Mouse (Mus musculus): ENCODE results near the gene Fam155a.

Fam155a gene

DNA sequence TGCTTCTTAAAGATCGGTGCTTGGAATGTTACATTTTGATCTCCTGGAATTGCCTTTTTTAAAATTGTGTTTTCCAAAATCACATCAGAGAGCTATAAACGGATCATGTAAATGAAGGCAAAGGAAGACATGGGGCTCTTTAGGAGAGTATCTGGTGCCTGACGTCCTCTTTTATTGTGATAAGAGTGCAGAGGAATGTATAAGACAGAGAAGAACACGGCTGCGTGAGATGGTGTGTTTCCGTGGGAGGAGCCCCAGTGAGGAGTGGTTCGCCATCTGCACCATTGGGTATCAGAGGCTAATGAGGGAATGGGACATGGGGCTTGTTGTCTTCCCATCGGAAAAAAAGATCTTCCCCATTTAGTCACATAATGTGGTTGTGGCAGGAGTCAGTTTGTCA, 506.6 kb downstream of the Fam155a start:
- Histone ChIP-seq H3K36me3 (ENCODE audit: control insufficient read depth, insufficient read depth, low read length, poor library complexity, severe bottlenecking) (no peaks in the 10 kb centered on the region), H3K27me3 (ENCODE audit: control insufficient read depth, insufficient read depth, low read length, poor library complexity, severe bottlenecking) (no peaks in the 10 kb centered on the region)

DNA sequence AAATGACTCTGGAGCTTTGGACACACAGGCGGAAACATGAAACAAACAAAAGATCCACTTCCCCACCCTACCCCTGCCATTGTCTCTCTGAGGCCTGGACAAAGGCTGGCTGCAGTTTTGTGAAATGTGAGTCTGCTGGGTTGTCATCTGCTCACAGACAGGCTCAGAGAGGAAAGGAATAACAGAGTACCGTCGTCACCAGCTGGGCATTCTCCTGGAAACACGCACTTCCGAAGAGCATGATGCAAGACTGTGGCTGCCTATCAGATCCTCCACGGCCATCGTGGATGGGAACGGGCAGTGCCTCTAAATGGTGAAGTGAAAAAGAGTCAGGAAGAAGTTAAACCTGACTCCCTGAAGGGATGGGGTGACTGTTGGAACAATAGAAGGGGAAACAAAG, 509.4 kb downstream of the Fam155a start:
- H3K36me3 ChIP-seq (ENCODE audit: control insufficient read depth, insufficient read depth, low read length, poor library complexity, severe bottlenecking), result no peaks in the 10 kb centered on the region
- no peaks in the 10 kb centered on the region for H3K27me3 ChIP-seq (ENCODE audit: control insufficient read depth, insufficient read depth, low read length, poor library complexity, severe bottlenecking)
- DNase-seq (ENCODE audit: low read depth, low spot score), result no peak

More for the DNA sequence above, 506.6 kb downstream of the Fam155a start:
- no peak for DNase-seq (ENCODE audit: low read depth, low spot score)

DNA sequence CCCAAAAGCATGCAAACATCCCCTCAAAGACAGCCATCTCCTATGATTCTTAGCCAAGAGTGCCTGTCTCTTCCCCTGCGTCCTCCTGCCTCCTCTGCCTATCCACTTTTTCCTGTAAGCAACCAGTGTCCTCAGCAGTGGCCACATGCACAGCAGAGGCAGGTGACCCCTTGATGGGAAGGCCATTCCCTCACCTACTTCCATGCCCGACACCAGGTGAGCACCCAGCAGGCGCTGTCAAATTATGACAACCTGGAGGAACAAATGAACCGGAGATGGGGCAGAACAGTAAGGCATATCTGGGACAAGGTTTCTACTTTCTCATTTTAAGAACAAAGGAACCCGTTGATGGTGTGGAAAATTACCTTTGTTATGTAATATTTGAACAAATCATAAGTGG, 515.6 kb downstream of the Fam155a start:
- DNase-seq (ENCODE audit: low read depth, low spot score), result no peak
- H3K27me3 ChIP-seq (ENCODE audit: control insufficient read depth, insufficient read depth, low read length, poor library complexity, severe bottlenecking), result no peaks in the 10 kb centered on the region

DNA sequence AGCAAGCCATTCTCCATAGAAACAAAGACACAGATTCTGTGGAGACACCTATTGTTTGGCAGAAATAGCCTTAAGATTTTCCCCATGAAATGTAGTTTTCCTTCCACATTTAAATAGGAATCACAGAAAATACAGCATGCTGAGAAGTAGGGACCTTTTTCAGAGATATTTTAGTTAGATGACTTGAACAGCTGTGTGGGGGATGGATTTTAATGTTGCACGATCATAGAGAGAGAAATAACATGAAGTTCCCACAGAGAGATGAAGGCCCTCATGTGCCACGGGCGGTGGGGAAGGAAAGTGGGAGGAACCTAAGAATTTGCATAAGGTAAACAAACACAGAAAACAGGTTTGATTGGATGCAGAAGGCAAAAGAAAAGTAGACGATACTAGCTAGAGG, 518.0 kb downstream of the Fam155a start:
- H3K36me3 ChIP-seq (ENCODE audit: control insufficient read depth, insufficient read depth, low read length, poor library complexity, severe bottlenecking), result no peaks in the 10 kb centered on the region
- DNase-seq (ENCODE audit: low read depth, low spot score), result no peak
- H3K27me3 ChIP-seq (ENCODE audit: control insufficient read depth, insufficient read depth, low read length, poor library complexity, severe bottlenecking), result no peaks in the 10 kb centered on the region

More for the DNA sequence above, 515.6 kb downstream of the Fam155a start:
- no peaks in the 10 kb centered on the region for H3K36me3 ChIP-seq (ENCODE audit: control insufficient read depth, insufficient read depth, low read length, poor library complexity, severe bottlenecking)

DNA sequence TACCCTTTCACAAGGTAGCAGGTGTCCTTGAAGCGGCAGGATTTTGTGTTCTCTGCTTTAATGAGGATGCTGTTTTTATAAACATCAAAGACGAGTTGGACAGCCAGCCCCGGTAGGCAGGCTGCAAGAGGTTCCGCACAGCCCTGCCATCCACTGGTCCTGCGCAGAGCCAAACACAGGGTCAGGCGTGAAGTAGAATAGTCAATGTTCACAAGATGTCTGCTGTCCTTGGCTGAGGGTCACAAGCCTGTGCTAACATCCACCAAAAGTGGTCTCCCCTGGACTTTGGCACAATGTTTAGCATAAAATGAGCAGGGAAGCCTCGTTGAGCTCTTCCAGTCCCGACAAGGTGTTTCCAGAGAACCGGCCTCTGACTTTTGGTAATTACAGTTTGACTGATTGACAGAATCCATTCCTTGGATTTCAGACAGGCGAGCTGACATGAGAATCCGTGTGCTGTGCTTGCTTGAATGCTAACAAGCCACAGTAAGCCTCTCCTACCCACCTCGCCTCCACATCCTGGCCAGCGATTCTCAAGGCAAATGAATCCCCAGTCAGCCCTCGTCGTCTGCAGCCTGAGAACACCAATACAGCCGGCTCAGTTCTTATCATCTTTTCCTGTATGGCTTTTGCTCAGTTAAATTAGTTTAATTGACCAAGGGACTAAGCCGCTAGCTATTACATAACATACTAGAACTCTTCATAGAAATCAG, 522.7 kb downstream of the Fam155a start:
- no peak for DNase-seq (ENCODE audit: low read depth, low spot score)
- Histone ChIP-seq H3K36me3 (ENCODE audit: control insufficient read depth, insufficient read depth, low read length, poor library complexity, severe bottlenecking) (no peaks in the 10 kb centered on the region), H3K27me3 (ENCODE audit: control insufficient read depth, insufficient read depth, low read length, poor library complexity, severe bottlenecking) (no peaks in the 10 kb centered on the region)

DNA sequence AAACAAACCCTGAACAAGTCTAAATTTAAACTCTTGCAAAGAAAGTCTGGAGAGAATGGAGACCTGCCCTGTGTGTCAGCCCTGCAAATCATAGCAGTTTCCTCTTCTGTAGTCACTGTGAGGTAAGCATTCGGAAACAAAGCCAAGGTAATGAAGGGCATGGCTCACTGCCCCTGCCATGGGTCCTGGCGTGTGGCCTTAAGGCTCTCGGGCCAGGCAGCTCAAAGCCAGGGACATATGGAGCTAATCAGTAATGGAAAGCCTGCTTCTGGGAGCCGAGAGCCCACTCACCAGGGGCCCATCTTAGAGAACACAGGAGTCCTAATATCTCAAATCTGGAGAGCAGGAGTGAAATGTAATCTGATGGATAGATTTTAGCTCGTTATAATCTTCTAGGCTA, 525.0 kb downstream of the Fam155a start:
- H3K36me3 ChIP-seq (ENCODE audit: control insufficient read depth, insufficient read depth, low read length, poor library complexity, severe bottlenecking), result no peaks in the 10 kb centered on the region
- no peaks in the 10 kb centered on the region for H3K27me3 ChIP-seq (ENCODE audit: control insufficient read depth, insufficient read depth, low read length, poor library complexity, severe bottlenecking)
- DNase-seq (ENCODE audit: low read depth, low spot score), result no peak

DNA sequence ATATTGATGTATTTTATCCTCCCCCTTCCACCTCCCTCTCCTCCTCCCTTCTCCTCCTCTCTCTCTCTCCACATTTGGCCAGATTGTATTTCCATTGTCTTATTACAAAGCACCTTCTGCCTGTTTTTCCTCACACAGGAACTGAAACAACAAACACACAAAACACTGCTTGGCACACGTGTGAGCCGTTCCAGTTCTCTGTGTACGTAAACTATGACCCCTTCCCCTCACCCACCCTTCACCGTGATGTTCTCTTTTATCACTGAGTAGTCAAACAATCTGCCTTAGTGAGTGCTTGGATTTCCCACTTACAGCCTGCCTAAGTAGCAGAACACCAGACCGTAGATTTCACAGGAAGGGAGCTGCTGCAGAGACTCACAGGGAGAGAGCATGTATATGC, 530.0 kb downstream of the Fam155a start:
- DNase-seq (ENCODE audit: low read depth, low spot score), result no peak
- no peaks in the 10 kb centered on the region for H3K36me3 ChIP-seq (ENCODE audit: control insufficient read depth, insufficient read depth, low read length, poor library complexity, severe bottlenecking)
- H3K27me3 ChIP-seq (ENCODE audit: control insufficient read depth, insufficient read depth, low read length, poor library complexity, severe bottlenecking), result no peaks in the 10 kb centered on the region

DNA sequence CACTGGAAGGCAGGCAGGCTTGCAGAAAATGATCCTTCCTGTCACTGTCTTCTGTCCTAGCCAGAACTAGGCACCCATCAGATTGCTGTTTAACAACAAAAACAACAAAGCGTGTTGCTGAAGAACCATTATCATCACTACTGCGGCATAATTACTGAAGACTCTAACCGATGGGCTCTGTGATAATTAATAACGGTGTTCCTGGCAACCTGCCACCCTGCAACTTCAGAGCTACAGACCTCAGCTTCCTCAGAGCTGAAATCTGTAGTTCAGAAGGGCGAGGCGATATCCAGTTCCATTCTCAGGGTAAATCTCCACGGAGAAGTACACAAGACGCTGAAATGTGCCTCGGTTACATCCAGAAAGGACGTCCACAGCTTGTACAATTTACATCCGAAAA, 531.2 kb downstream of the Fam155a start:
- no peak for DNase-seq (ENCODE audit: low read depth, low spot score)
- no peaks in the 10 kb centered on the region for H3K36me3 ChIP-seq (ENCODE audit: control insufficient read depth, insufficient read depth, low read length, poor library complexity, severe bottlenecking)
- no peaks in the 10 kb centered on the region for H3K27me3 ChIP-seq (ENCODE audit: control insufficient read depth, insufficient read depth, low read length, poor library complexity, severe bottlenecking)

DNA sequence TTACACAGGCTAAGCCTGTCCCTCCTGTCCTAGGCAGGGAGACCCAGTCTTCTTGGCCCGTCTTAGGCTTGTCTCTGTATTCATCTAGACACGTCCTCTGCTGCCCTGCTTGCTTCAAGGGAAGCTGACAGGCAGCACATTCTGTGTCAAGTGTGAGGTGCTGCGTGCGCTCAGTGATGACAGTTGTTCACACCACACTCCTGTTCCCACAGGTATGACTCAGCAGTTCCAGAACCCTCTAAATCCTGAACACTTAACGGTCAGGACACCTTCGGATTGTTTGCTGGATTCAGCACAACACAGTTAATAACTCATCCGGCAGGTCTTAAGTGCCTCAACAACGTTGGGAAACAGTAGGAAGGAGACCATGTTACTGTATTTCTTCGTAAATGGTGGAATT, 532.0 kb downstream of the Fam155a start:
- Histone ChIP-seq H3K27me3 (ENCODE audit: control insufficient read depth, insufficient read depth, low read length, poor library complexity, severe bottlenecking) (no peaks in the 10 kb centered on the region), H3K36me3 (ENCODE audit: control insufficient read depth, insufficient read depth, low read length, poor library complexity, severe bottlenecking) (no peaks in the 10 kb centered on the region)
- no peak for DNase-seq (ENCODE audit: low read depth, low spot score)

DNA sequence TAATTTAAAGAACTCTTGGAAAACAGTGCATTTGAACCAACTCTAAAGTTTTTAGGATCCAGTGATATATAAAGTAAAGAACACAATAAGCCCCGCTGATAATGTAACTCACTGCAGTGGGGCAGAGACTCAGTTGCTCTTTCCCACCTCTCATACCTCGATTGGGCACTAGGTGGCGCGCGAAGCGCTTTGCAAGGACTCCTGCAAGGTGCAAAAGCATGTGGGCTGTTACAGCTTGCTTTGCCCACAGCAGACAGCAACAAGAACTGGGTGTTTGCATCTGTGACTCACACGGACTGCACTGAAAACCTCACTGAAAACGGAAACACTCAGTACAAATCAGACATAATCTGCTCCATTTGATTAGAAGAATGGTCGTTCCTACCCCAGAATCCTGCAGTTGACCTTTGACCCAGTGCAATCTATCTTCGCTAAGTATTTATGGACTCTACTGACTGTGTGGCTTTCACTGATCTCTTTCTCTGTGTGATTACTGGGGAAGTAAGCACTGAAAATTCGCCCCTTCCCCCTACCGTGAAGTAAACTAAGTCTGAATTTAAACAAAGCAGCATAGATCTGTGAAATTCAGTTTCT, 537.5 kb downstream of the Fam155a start:
- peak; percentile 47 for DNase-seq (ENCODE audit: low read depth, low spot score)
- no peaks in the 10 kb centered on the region for H3K36me3 ChIP-seq (ENCODE audit: control insufficient read depth, insufficient read depth, low read length, poor library complexity, severe bottlenecking)

DNA sequence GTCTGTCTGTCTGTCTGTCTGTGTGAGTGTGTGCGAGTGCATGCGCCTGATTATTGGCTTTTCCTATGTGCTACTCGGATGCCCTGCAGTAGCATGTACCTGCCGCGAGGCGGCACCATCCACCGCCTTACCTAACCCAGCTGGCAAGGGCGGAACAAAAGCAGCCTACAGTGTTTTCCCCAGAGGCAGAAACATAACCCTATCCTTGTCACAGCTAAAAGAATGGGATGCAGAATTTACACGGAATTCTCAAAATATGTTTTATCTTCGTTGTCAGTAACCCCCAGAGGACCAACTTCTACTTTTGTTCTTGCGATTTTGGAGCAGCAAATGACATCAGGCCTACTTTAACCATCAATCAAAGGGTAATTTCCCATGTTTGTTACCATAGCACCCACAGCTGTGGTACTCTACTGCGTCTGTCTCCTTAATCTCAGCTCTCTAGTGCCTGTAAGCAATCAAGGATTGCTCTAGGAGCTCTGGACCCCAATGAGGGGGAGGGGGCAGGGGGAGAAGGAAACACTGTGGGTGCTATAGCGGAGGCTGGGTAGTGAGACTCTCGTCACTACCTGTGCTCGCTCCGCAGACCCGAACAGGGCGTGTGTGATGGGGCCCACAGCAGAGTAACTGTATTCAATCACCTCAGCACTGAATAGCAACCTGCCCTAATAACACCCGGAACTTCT, 543.0 kb downstream of the Fam155a start:
- Histone ChIP-seq H3K36me3 (ENCODE audit: control insufficient read depth, insufficient read depth, low read length, poor library complexity, severe bottlenecking) (no peaks in the 10 kb centered on the region), H3K27me3 (ENCODE audit: control insufficient read depth, insufficient read depth, low read length, poor library complexity, severe bottlenecking) (no peaks in the 10 kb centered on the region)
- peak; percentile 5 for DNase-seq (ENCODE audit: low read depth, low spot score)

More for the DNA sequence above, 537.5 kb downstream of the Fam155a start:
- no peaks in the 10 kb centered on the region for H3K27me3 ChIP-seq (ENCODE audit: control insufficient read depth, insufficient read depth, low read length, poor library complexity, severe bottlenecking)

DNA sequence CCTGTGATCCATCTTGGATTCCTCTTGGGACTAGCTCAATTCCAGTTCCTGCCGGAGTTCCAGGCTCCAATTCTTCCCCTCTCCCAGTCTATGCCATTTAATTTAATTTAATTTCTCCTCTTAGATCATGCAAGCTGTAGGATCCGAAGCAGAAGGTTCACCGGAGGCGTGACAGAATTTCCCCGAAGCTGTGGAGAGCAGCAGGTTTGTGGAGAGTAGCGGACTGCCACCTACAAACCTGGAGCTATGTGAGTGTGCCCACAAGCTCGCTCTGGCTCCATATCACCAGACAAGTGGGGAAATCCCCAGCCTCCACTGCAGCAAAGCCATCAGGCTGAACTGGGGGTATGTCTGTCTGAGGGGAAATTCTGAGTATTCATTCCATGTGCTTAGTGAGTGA, 544.2 kb downstream of the Fam155a start:
- Histone ChIP-seq H3K27me3 (ENCODE audit: control insufficient read depth, insufficient read depth, low read length, poor library complexity, severe bottlenecking) (no peaks in the 10 kb centered on the region), H3K36me3 (ENCODE audit: control insufficient read depth, insufficient read depth, low read length, poor library complexity, severe bottlenecking) (no peaks in the 10 kb centered on the region)
- no peak for DNase-seq (ENCODE audit: low read depth, low spot score)

DNA sequence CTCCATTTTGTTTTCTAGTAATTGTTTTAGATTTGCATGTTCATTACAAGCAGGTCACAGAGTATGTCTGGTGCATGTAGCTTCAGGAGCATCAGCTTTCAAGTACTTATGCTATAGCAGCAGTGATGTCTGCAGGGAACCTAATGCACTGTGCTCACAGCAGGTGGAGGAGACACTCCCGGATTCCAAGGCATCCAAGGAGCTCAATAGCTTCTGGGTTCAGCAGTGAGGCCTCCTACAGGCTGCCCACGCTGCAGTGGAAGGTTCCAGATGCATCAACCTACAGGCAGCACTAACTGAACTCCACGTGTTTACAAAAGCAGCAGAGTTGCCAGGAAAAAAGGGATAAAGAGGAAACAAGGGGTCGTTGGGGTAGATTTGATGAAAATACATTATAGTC, 559.2 kb downstream of the Fam155a start:
- DNase-seq (ENCODE audit: low read depth, low spot score), result no peak
- H3K36me3 ChIP-seq (ENCODE audit: control insufficient read depth, insufficient read depth, low read length, poor library complexity, severe bottlenecking), result no peaks in the 10 kb centered on the region
- no peaks in the 10 kb centered on the region for H3K27me3 ChIP-seq (ENCODE audit: control insufficient read depth, insufficient read depth, low read length, poor library complexity, severe bottlenecking)

DNA sequence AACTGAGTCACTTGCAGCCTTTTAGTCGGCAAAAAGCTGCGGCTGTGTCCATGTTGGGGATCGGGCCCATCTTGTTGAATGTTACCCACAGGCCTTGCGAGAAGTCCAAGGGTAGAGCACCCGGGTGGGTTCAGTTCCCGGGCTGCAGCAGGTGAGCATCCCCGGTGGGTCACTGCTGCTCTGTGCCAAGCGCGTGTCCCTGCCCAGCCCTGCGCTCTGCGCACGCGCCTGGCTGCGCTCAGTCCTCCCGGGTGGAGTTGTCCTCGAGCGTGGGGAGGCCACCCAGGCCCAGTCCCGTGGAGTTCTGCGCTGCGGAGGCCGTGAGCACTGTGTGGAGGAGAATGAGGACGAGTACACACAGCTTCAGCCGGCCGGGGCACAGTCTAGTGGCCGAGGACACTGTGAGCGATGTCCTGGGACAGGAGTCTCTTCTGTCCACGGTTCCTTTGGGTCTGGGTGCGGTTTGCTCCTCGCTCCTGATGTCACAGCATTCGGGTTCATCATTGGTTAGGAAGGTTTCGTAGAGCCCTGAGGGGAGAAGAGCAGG, 563.4 kb downstream of the Fam155a start:
- no peaks in the 10 kb centered on the region for H3K27me3 ChIP-seq (ENCODE audit: control insufficient read depth, insufficient read depth, low read length, poor library complexity, severe bottlenecking)
- no peak for DNase-seq (ENCODE audit: low read depth, low spot score)
- no peaks in the 10 kb centered on the region for H3K36me3 ChIP-seq (ENCODE audit: control insufficient read depth, insufficient read depth, low read length, poor library complexity, severe bottlenecking)

Data from splenic B cell, adult 2 months (primary cell).